Mouse (Mus musculus): ENCODE measurements at regions not wholly inside any gene's neighbourhood (a gene's known extent, or its start where the extent isn't known, plus 50 kb on each side); places are given as distances from the start of the nearest gene placed in this dataset.

DNA sequence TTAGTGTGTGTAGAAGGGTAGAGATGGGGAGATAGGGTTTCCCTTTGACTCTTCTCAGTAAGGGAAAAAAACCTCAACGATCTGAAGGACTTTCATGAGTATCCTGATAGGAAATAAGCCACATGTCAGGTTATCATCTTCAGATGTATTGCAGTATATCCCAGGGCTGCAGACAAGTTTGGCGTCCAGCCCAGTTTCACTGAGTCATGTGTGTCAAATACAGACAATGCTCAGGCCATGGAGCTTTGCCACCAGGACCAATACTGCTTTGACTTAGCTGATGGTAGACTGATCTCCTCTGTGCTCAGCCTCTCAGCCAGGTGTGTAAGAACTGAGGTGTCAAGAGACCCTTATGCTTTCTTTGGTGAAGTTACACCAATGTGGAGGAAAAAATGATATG, 62.9 kb downstream of the Cst10 start:
- H3K36me3 ChIP-seq (replicated peaks; ENCODE audit: control insufficient read depth, insufficient read depth): no peaks in the 10 kb centered on the region
- H3K27ac ChIP-seq: no peak overlapping the region
- WGBS: 86% methylated on average over 2 of the region's 2 CpGs
- no peaks in the 10 kb centered on the region for H3K27me3 ChIP-seq (ENCODE audit: control insufficient read depth, insufficient read depth, low read length)
- H3K4me3 ChIP-seq (replicated peaks; ENCODE audit: low read length): no peak overlapping the region
- no peak for DNase-seq (ENCODE audit: low spot score)
- no peak overlapping the region for H3K9ac ChIP-seq
- no peak overlapping the region for H3K4me2 ChIP-seq (replicated peaks)
- H3K4me1 ChIP-seq (replicated peaks; ENCODE audit: control insufficient read depth, insufficient read depth, low read length): no peaks in the 10 kb centered on the region
- ATAC-seq (ENCODE audit: low FRiP score): no peak
- no peaks in the 10 kb centered on the region for H3K9me3 ChIP-seq (ENCODE audit: control insufficient read depth, low read length)

DNA sequence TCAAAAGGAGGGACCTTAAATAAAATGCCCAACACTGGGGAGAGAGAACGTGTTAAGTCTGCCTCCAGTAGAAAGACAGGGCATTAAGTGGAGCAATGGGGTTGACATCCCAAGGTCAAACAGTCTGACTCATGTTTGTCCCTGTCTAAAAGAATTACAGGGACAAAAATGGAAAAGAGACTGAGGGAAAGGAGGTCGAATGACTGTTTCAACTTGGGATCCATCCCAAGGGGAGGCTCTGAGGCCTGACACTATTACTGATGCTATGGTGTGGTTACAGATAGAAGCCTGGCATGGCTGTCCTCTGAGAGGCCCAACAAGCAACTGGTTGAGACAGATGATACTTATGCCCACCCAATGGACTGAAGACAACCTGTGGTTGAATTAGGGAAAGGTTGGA, 67.6 kb downstream of the Cst10 start:
- no peaks in the 10 kb centered on the region for H3K36me3 ChIP-seq (replicated peaks; ENCODE audit: control insufficient read depth, insufficient read depth)
- ATAC-seq (ENCODE audit: low FRiP score) (no peak), DNase-seq (ENCODE audit: low spot score) (no peak)
- H3K9me3 ChIP-seq (ENCODE audit: control insufficient read depth, low read length): no peaks in the 10 kb centered on the region
- 77% methylated on average over 2 of the region's 2 CpGs for WGBS
- no peak overlapping the region for H3K4me2 ChIP-seq (replicated peaks)
- no peaks in the 10 kb centered on the region for H3K27me3 ChIP-seq (ENCODE audit: control insufficient read depth, insufficient read depth, low read length)
- no peaks in the 10 kb centered on the region for H3K4me1 ChIP-seq (replicated peaks; ENCODE audit: control insufficient read depth, insufficient read depth, low read length)
- H3K9ac ChIP-seq: no peak overlapping the region
- H3K4me3 ChIP-seq (replicated peaks; ENCODE audit: low read length): no peak overlapping the region
- H3K27ac ChIP-seq: no peak overlapping the region

DNA sequence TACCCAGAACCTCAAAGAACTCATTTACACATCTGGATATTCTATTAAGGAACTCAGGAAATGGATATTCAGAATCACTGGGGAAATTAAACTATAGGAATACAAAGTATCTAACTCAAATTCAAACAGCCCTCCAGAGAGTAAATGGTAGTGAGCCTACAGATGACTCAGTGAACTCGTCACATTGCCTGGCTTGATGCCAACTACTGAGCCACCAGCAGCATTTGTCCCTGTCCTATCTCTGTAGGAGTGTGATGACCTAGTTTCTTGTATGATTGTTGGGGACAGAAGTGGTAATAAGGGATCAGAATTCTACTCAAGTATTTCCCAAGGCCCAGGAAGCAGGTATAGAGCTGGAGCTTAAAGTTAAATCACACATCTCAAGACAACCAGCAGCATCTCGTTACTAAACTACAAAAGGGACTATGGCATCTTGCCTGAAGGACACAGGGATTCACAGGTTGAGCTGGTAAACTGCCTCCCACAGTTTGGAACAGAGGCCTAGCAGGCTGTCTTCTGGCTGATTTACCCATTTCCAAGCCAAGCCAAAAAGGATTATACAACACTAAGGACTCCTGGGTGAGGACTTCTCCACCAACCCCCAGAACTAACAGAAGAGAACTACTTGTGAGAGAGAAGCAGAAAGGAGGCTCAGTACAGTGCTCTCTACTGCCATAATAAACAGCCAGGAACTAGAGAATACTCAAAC, 88.6 kb downstream of the Cst10 start:
- Histone ChIP-seq H3K9ac (no peak overlapping the region), H3K27ac (no peak overlapping the region), H3K4me3 (replicated peaks; ENCODE audit: low read length) (no peak overlapping the region), H3K27me3 (ENCODE audit: control insufficient read depth, insufficient read depth, low read length) (no peaks in the 10 kb centered on the region), H3K36me3 (replicated peaks; ENCODE audit: control insufficient read depth, insufficient read depth) (no peaks in the 10 kb centered on the region), H3K9me3 (ENCODE audit: control insufficient read depth, low read length) (no peaks in the 10 kb centered on the region), H3K4me1 (replicated peaks; ENCODE audit: control insufficient read depth, insufficient read depth, low read length) (no peaks in the 10 kb centered on the region), H3K4me2 (replicated peaks) (no peak overlapping the region)
- DNase-seq (ENCODE audit: low spot score) (no peak), ATAC-seq (ENCODE audit: low FRiP score) (peak; percentile 46; the same call in 1 of the 2 replicates)
- whole genome bisulfite sequencing: 63% methylated on average over 2 of the region's 2 CpGs

DNA sequence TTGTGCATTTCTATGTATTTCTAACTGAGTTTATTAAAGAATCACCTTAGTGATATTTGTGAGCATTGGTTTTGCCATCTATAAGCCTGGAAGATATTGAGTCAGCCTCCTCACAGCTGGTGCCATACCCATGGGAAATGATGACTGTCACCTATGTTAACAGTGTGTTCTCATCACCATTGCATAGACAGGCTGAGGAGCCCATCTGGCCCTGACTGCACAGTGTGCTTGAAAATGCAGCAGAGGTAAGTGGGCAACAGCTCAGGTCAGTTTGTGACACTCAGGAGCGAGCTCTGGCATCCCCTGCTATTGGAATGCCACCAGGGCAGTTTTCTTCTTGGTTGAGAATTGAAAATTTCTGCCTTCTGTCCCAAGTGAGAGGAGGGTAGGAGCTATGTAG, 108.0 kb downstream of the Cst10 start:
- Histone ChIP-seq H3K27ac (no peak overlapping the region), H3K9ac (no peak overlapping the region), H3K27me3 (ENCODE audit: control insufficient read depth, insufficient read depth, low read length) (no peaks in the 10 kb centered on the region), H3K36me3 (replicated peaks; ENCODE audit: control insufficient read depth, insufficient read depth) (no peaks in the 10 kb centered on the region), H3K9me3 (ENCODE audit: control insufficient read depth, low read length) (no peaks in the 10 kb centered on the region), H3K4me1 (replicated peaks; ENCODE audit: control insufficient read depth, insufficient read depth, low read length) (no peaks in the 10 kb centered on the region), H3K4me2 (replicated peaks) (no peak overlapping the region), H3K4me3 (replicated peaks; ENCODE audit: low read length) (no peak overlapping the region)
- ATAC-seq (ENCODE audit: low FRiP score): no peak
- no peak for DNase-seq (ENCODE audit: low spot score)
- WGBS: 83% methylated on average over 1 of the region's 1 CpGs

DNA sequence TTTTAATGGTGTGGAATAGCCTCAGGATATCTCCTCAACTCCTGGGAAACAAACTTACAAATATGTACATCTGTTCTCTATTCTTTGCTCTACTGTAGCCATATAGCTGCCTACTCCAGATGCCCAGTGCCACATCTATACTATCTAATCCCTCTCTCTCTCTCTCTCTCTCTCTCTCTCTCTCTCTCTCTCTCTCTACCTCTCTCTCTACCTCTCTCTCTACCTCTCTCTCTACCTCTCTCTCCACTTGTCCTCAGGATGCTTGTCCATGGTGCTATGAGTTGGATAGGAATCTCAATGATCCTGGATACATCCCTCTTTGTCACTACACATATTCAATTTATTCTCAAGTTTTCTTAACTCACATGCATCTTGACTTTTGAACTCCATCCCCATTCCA, 119.6 kb downstream of the Cst10 start:
- H3K4me1 ChIP-seq (replicated peaks; ENCODE audit: control insufficient read depth, insufficient read depth, low read length): no peaks in the 10 kb centered on the region
- H3K36me3 ChIP-seq (replicated peaks; ENCODE audit: control insufficient read depth, insufficient read depth): no peaks in the 10 kb centered on the region
- H3K4me3 ChIP-seq (replicated peaks; ENCODE audit: low read length): no peak overlapping the region
- H3K9ac ChIP-seq: no peak overlapping the region
- H3K9me3 ChIP-seq (ENCODE audit: control insufficient read depth, low read length): no peaks in the 10 kb centered on the region
- no peak overlapping the region for H3K4me2 ChIP-seq (replicated peaks)
- DNase-seq (ENCODE audit: low spot score): no peak
- no peaks in the 10 kb centered on the region for H3K27me3 ChIP-seq (ENCODE audit: control insufficient read depth, insufficient read depth, low read length)
- no peak for ATAC-seq (ENCODE audit: low FRiP score)
- no peak overlapping the region for H3K27ac ChIP-seq

DNA sequence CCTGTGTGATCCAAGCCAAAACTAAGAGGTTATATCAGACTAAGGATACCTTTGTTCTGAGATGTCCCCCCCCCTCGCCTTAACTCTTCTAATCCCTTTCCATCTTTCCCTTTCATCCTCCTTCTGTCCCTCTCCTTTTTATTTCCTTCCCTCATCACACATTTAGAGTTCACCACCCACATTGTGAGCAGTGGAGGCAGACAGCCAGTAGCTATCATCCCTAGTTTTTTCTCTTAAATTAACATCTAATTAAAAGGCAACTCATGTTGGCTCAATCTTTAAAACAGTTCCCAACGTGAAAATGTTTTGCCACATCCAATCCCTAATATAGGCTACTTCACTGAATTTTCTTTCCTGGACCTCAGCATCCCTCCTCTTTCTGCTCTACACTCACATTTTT, 138.0 kb downstream of the Cst10 start:
- WGBS: 70% methylated on average over 2 of the region's 2 CpGs
- ATAC-seq (ENCODE audit: low FRiP score): no peak

GRCm38 (mm10) chr2:149545708-149546107, 140.9 kb downstream of the Cst10 start:
- Histone ChIP-seq H3K4me3 (replicated peaks; ENCODE audit: low read length) (no peak overlapping the region), H3K9me3 (ENCODE audit: control insufficient read depth, low read length) (no peaks in the 10 kb centered on the region), H3K4me1 (replicated peaks; ENCODE audit: control insufficient read depth, insufficient read depth, low read length) (no peaks in the 10 kb centered on the region), H3K9ac (no peak overlapping the region), H3K27ac (no peak overlapping the region), H3K27me3 (ENCODE audit: control insufficient read depth, insufficient read depth, low read length) (no peaks in the 10 kb centered on the region), H3K4me2 (replicated peaks) (no peak overlapping the region), H3K36me3 (replicated peaks; ENCODE audit: control insufficient read depth, insufficient read depth) (no peaks in the 10 kb centered on the region)
- ATAC-seq (ENCODE audit: low FRiP score) (no peak), DNase-seq (ENCODE audit: low spot score) (no peak)
- 75% methylated on average over 2 of the region's 2 CpGs for WGBS

More for the DNA sequence above, 138.0 kb downstream of the Cst10 start:
- no peaks in the 10 kb centered on the region for H3K27me3 ChIP-seq (ENCODE audit: control insufficient read depth, insufficient read depth, low read length)
- no peak for DNase-seq (ENCODE audit: low spot score)
- no peaks in the 10 kb centered on the region for H3K4me1 ChIP-seq (replicated peaks; ENCODE audit: control insufficient read depth, insufficient read depth, low read length)
- H3K4me2 ChIP-seq (replicated peaks): no peak overlapping the region
- no peak overlapping the region for H3K27ac ChIP-seq
- no peaks in the 10 kb centered on the region for H3K36me3 ChIP-seq (replicated peaks; ENCODE audit: control insufficient read depth, insufficient read depth)
- H3K4me3 ChIP-seq (replicated peaks; ENCODE audit: low read length): no peak overlapping the region
- H3K9ac ChIP-seq: no peak overlapping the region
- H3K9me3 ChIP-seq (ENCODE audit: control insufficient read depth, low read length): no peaks in the 10 kb centered on the region

GRCm38 (mm10) chr2:149546639-149547200, 141.9 kb downstream of the Cst10 start:
- H3K4me2 ChIP-seq (replicated peaks): no peak overlapping the region
- H3K27ac ChIP-seq: no peak overlapping the region
- H3K4me3 ChIP-seq (replicated peaks; ENCODE audit: low read length): no peak overlapping the region
- WGBS: 76% methylated on average over 2 of the region's 2 CpGs
- no peaks in the 10 kb centered on the region for H3K27me3 ChIP-seq (ENCODE audit: control insufficient read depth, insufficient read depth, low read length)
- no peaks in the 10 kb centered on the region for H3K4me1 ChIP-seq (replicated peaks; ENCODE audit: control insufficient read depth, insufficient read depth, low read length)
- H3K36me3 ChIP-seq (replicated peaks; ENCODE audit: control insufficient read depth, insufficient read depth): no peaks in the 10 kb centered on the region
- no peak for DNase-seq (ENCODE audit: low spot score)
- peak; percentile 34; the same call in 1 of the 2 replicates for ATAC-seq (ENCODE audit: low FRiP score)
- H3K9ac ChIP-seq: no peak overlapping the region
- H3K9me3 ChIP-seq (ENCODE audit: control insufficient read depth, low read length): no peaks in the 10 kb centered on the region

DNA sequence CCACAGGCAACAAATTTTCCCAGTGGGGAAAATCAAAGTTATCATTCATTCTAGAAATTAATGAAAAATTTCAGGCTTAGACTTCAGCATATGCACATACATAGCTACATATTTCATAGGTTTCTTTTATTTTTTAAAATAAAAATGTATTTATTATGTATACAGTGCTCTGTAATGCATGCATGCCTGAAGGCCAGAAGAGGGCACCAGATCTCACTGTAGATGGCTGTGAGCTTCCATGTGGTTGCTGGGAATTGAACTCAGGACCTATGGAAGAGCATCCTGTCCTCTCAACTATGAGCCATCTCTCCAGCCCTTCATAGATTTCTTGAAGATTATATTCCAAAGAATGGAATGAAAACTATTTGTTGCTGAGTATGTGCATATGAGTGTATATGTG, 150.4 kb downstream of the Cst10 start:
- H3K4me3 ChIP-seq (replicated peaks; ENCODE audit: low read length): no peak overlapping the region
- no peak for ATAC-seq (ENCODE audit: low FRiP score)

DNA sequence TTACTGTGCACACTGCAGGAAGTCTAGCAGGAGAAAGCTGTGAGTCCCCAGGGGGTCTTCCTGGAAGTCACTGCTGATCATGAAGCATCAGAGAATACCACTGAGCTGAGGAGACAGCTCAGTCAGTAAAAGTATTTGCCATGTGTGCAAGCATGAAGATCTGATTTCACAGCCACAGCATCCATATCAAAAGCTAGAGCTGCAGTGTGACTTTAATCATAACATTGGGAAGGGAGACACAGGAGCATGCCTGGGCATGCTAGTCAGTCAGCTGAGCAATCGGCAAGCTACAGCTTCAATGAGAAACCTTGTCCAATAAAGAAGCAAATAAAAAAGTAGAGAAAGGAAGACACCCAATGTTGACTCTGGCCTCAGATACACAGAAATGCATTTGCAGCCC, 168.9 kb downstream of the Cst10 start:
- Histone ChIP-seq H3K9me3 (ENCODE audit: control insufficient read depth, low read length) (no peaks in the 10 kb centered on the region), H3K4me3 (replicated peaks; ENCODE audit: low read length) (no peak overlapping the region), H3K9ac (no peak overlapping the region), H3K27me3 (ENCODE audit: control insufficient read depth, insufficient read depth, low read length) (no peaks in the 10 kb centered on the region), H3K4me2 (replicated peaks) (no peak overlapping the region), H3K4me1 (replicated peaks; ENCODE audit: control insufficient read depth, insufficient read depth, low read length) (no peaks in the 10 kb centered on the region), H3K27ac (no peak overlapping the region), H3K36me3 (replicated peaks; ENCODE audit: control insufficient read depth, insufficient read depth) (no peaks in the 10 kb centered on the region)
- ATAC-seq (ENCODE audit: low FRiP score) (no peak), DNase-seq (ENCODE audit: low spot score) (no peak)
- 52% methylated on average over 1 of the region's 1 CpGs for WGBS

More for the DNA sequence above, 150.4 kb downstream of the Cst10 start:
- Histone ChIP-seq H3K36me3 (replicated peaks; ENCODE audit: control insufficient read depth, insufficient read depth) (no peaks in the 10 kb centered on the region), H3K4me2 (replicated peaks) (no peak overlapping the region), H3K9me3 (ENCODE audit: control insufficient read depth, low read length) (no peaks in the 10 kb centered on the region), H3K27ac (no peak overlapping the region), H3K27me3 (ENCODE audit: control insufficient read depth, insufficient read depth, low read length) (no peaks in the 10 kb centered on the region), H3K4me1 (replicated peaks; ENCODE audit: control insufficient read depth, insufficient read depth, low read length) (no peaks in the 10 kb centered on the region), H3K9ac (no peak overlapping the region)
- DNase-seq (ENCODE audit: low spot score): no peak

All from hindbrain, embryonic 14.5 days (tissue).